Mouse (Mus musculus) cerebellum, adult 2 months (tissue): ENCODE results near the gene Adgrd1.

Experiments used
- CTCF ChIP-seq: fragments of 200-500 bp; IDR thresholded peaks from 2 replicates; pipeline ENCODE4 v1.5.1; 2011; ENCODE audit warnings: low read depth, mild to moderate bottlenecking, control low read depth, low read length, moderate library complexity, borderline replicate concordance; ENCODE audit not compliant: insufficient read depth
- POLR2A ChIP-seq: fragments of 200-500 bp; IDR thresholded peaks from 2 replicates; pipeline ENCODE4 v1.6.1; 2011; ENCODE audit warnings: low read length, control low read depth, borderline replicate concordance; ENCODE audit not compliant: insufficient read depth

- TF ChIP-seq CTCF (no peak), POLR2A (no peak)
Measured at GRCm38 (mm10) chr5:129233881-129234432, 137.4 kb downstream of the Adgrd1 start.
